Mouse (Mus musculus) ES-E14 (cell line): Measurements from ENCODE around the gene Gtf3c6.

Experiments
- CHD2 ChIP-seq: IDR thresholded peaks from 2 replicates; pipeline ENCODE4 v1.6.1; 2014; ENCODE audit warnings: mild to moderate bottlenecking, low read depth, low read length, inconsistent platforms
- HCFC1 ChIP-seq: IDR thresholded peaks from 2 replicates; pipeline ENCODE4 v1.6.1; 2012; ENCODE audit warnings: low read length, inconsistent platforms, borderline replicate concordance; ENCODE audit not compliant: insufficient read depth
- MAFK ChIP-seq: IDR thresholded peaks from 2 replicates; pipeline ENCODE4 v1.6.1; 2014; ENCODE audit warnings: mild to moderate bottlenecking, low read depth, low read length, inconsistent platforms; ENCODE audit not compliant: insufficient read depth
- ZC3H11A ChIP-seq: IDR thresholded peaks from 2 replicates; pipeline ENCODE4 v1.6.1; 2012; ENCODE audit warnings: low read depth, mild to moderate bottlenecking, inconsistent platforms, low read length, borderline replicate concordance
- ZNF384 ChIP-seq: IDR thresholded peaks from 2 replicates; pipeline ENCODE4 v1.6.1; 2012; ENCODE audit warnings: low read depth, low read length, inconsistent platforms

DNA sequence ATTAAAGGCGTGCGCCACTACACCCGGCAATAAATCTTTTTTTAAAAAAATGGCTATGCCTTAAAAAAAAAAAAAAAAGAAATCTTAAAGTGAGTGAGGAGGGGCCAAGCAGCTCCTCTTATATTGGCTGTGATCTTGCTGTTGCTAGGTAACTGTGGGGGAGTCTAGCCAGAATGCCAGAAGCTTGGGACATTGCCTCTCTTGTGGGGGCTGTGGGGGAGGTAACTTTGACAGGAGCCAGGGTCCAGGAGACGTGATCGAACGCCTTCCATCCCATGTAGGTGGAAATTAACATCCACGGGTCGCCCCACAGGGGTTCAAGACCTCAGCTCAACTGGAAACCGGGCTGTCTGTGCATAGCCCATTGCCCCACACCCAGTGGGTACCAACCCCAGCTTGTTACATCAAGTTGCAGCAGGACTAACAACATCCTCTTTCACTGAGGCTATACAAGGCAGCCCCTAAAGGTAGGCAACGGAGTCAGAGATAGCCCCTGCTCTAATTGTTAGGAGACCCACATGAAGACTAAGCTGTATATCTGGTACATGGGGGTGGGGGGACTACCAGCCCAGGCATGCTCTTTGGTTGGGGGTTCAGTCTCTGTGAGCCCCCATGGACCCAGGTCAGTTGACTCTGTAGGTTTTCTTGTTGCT, 26.4 kb upstream of the Gtf3c6 start:
- TF ChIP-seq ZNF384 (no peak), MAFK (no peak), HCFC1 (no peak), CHD2 (no peak), ZC3H11A (no peak)
